Mouse (Mus musculus): ENCODE measurements at regions not wholly inside any gene's neighbourhood (a gene's known extent, or its start where the extent isn't known, plus 50 kb on each side); places are given as distances from the start of the nearest gene placed in this dataset.

- DNase-seq (no peak), ATAC-seq (ENCODE audit: insufficient read depth) (no peak)
- Histone ChIP-seq H3K36me3 (ENCODE audit: insufficient read depth) (no peaks in the 10 kb centered on the region), H3K9ac (no peak overlapping the region), H3K9me3 (ENCODE audit: low read depth, low read length) (no peaks in the 10 kb centered on the region), H3K27ac (ENCODE audit: low read depth) (no peak overlapping the region), H3K4me2 (no peak overlapping the region), H3K4me1 (ENCODE audit: insufficient read depth) (no peaks in the 10 kb centered on the region), H3K27me3 (ENCODE audit: insufficient read depth, low read length) (no peaks in the 10 kb centered on the region), H3K4me3 (ENCODE audit: low read depth, low read length) (no peak overlapping the region)
- 87% methylated on average over 10 of the region's 10 CpGs for WGBS
- no peak for TF ChIP-seq CTCF (IDR thresholded peaks at IDR 0.05; ENCODE audit: low read depth)
These were observed 80.3 kb downstream of the Snrpe start for GRCm38 (mm10) chr1:133529817-133530216.

DNA sequence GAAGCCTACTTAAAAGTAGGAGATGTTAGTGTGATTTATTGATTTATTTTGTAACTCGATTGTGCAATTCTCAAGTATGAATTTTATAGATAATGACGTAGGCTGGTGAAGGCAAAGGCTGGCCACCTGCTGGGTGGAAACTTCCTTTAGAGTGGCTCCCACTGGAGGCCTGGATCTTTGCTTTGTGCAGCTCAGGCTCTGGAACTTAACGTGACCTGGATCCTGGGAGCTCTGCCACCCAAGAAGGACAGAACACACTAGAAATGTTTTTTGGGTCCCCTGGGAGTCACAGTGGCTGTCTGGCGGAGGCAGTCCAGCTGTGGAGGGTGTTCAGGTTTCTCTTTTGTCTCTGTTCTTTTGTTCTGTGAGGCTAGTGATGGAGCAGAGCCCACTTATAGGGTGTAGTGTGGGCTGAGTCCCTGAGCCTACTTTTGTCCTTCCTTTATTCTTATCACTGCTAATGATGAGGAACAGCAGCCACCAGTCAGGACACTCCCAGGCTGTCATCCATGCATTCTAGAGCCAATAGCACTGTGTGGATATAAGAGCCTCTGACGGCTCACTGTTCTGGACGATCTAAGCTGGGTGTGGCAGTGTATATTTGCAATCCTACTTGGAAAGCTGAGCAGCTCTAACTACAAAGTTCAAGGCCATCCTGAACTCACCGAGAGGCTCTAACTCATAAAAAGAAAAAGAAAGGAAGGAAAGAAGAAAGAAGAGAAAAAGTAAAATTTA is 82.3 kb downstream of the Snrpe start:
- TF ChIP-seq CTCF (IDR thresholded peaks at IDR 0.05; ENCODE audit: low read depth), result no peak
- no peak for ATAC-seq (ENCODE audit: insufficient read depth)
- WGBS, result 46% methylated on average over 7 of the region's 7 CpGs
- DNase-seq, result no peak
- Histone ChIP-seq H3K4me3 (ENCODE audit: low read depth, low read length) (no peak overlapping the region), H3K27me3 (ENCODE audit: insufficient read depth, low read length) (no peaks in the 10 kb centered on the region), H3K9me3 (ENCODE audit: low read depth, low read length) (no peaks in the 10 kb centered on the region), H3K27ac (ENCODE audit: low read depth) (no peak overlapping the region), H3K9ac (no peak overlapping the region), H3K4me1 (ENCODE audit: insufficient read depth) (no peaks in the 10 kb centered on the region), H3K36me3 (ENCODE audit: insufficient read depth) (no peaks in the 10 kb centered on the region), H3K4me2 (no peak overlapping the region)

DNA sequence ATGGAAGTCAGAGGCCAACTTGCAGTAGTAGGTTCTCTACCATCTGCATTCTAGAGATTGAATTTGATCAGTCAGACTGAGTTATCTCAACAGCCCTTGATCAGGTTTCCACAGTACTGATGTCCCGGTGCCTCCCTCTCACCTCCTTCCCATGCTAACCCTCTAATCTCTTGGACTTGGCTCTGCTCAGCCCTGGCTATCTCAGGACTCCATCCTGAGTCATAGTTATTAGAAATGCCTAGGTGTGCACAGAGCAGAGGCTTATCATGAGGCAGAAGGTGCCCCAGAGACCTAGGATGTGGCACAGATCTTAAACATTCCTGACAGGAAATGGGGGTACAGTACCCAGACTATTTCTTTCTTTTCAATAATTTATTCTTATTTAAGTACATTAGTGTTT is 87.3 kb downstream of the Snrpe start:
- Histone ChIP-seq H3K4me1 (ENCODE audit: insufficient read depth) (peaks cover 4% of the 10 kb centered on the region; the same call in 1 of the 2 replicates), H3K27me3 (ENCODE audit: insufficient read depth, low read length) (no peaks in the 10 kb centered on the region), H3K4me3 (ENCODE audit: low read depth, low read length) (no peak overlapping the region), H3K9ac (no peak overlapping the region), H3K9me3 (ENCODE audit: low read depth, low read length) (no peaks in the 10 kb centered on the region), H3K27ac (ENCODE audit: low read depth) (no peak overlapping the region), H3K36me3 (ENCODE audit: insufficient read depth) (no peaks in the 10 kb centered on the region), H3K4me2 (no peak overlapping the region)
- no peak for TF ChIP-seq CTCF (IDR thresholded peaks at IDR 0.05; ENCODE audit: low read depth)
- DNase-seq (no peak), ATAC-seq (ENCODE audit: insufficient read depth) (no peak)
- whole genome bisulfite sequencing, result 77% methylated on average over 1 of the region's 1 CpGs

DNA sequence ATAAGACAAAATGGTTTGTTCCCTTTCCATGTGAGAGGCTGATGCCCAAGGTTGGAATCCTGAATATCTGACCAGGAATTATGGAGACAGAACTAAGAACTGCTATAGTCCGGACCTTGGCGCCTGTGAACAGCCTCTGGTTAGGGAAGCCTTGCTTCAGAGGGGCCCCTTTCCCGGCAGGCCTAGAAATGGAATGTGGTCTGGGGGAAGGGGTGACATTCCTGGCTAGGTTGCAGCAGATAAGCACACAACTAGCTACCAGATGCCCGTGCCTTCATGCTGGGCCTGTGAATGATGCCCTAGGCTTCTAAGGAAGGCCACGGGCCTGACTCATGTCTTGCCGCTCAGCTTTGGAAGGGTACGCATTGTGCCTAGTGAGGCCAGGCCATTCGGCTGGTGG is 89.4 kb downstream of the Snrpe start:
- H3K27me3 ChIP-seq (ENCODE audit: insufficient read depth, low read length), result no peaks in the 10 kb centered on the region
- TF ChIP-seq CTCF (IDR thresholded peaks at IDR 0.05; ENCODE audit: low read depth), result no peak
- H3K4me1 ChIP-seq (ENCODE audit: insufficient read depth), result peaks cover 4% of the 10 kb centered on the region; the same call in 1 of the 2 replicates
- H3K36me3 ChIP-seq (ENCODE audit: insufficient read depth), result no peaks in the 10 kb centered on the region
- ATAC-seq (ENCODE audit: insufficient read depth) (no peak), DNase-seq (peak; percentile 28)
- H3K9ac ChIP-seq, result no peak overlapping the region
- H3K4me2 ChIP-seq, result no peak overlapping the region
- no peak overlapping the region for H3K4me3 ChIP-seq (ENCODE audit: low read depth, low read length)
- H3K9me3 ChIP-seq (ENCODE audit: low read depth, low read length), result no peaks in the 10 kb centered on the region
- H3K27ac ChIP-seq (ENCODE audit: low read depth), result no peak overlapping the region
- WGBS, result 44% methylated on average over 8 of the region's 8 CpGs

- Histone ChIP-seq H3K9ac (no peak overlapping the region), H3K9me3 (ENCODE audit: low read depth, low read length) (no peaks in the 10 kb centered on the region), H3K4me3 (ENCODE audit: low read depth, low read length) (no peak overlapping the region), H3K27ac (ENCODE audit: low read depth) (no peak overlapping the region), H3K27me3 (ENCODE audit: insufficient read depth, low read length) (no peaks in the 10 kb centered on the region), H3K4me2 (no peak overlapping the region), H3K4me1 (ENCODE audit: insufficient read depth) (peaks cover 4% of the 10 kb centered on the region; the same call in 1 of the 2 replicates), H3K36me3 (ENCODE audit: insufficient read depth) (no peaks in the 10 kb centered on the region)
- DNase-seq (no peak), ATAC-seq (ENCODE audit: insufficient read depth) (no peak)
- TF ChIP-seq CTCF (IDR thresholded peaks at IDR 0.05; ENCODE audit: low read depth), result no peak
- 94% methylated on average over 5 of the region's 5 CpGs for WGBS
These were observed 92.8 kb upstream of the Sox13 start for GRCm38 (mm10) chr1:133517020-133517419.

- no peak for DNase-seq
- H3K4me2 ChIP-seq, result no peak overlapping the region
- no peak overlapping the region for H3K4me3 ChIP-seq (ENCODE audit: low read depth, low read length)
- no peaks in the 10 kb centered on the region for H3K27me3 ChIP-seq (ENCODE audit: insufficient read depth, low read length)
- H3K9me3 ChIP-seq (ENCODE audit: low read depth, low read length), result no peaks in the 10 kb centered on the region
- no peak overlapping the region for H3K27ac ChIP-seq (ENCODE audit: low read depth)
- no peaks in the 10 kb centered on the region for H3K36me3 ChIP-seq (ENCODE audit: insufficient read depth)
- 37% methylated on average over 3 of the region's 3 CpGs for WGBS
- no peak for ATAC-seq (ENCODE audit: insufficient read depth)
- TF ChIP-seq CTCF (IDR thresholded peaks at IDR 0.05; ENCODE audit: low read depth), result no peak
- H3K9ac ChIP-seq, result no peak overlapping the region
- H3K4me1 ChIP-seq (ENCODE audit: insufficient read depth), result no peaks in the 10 kb centered on the region
These were observed 79.9 kb upstream of the Sox13 start for GRCm38 (mm10) chr1:133504116-133504515.

GRCm38 (mm10) chr1:133503336-133503735 is 79.2 kb upstream of the Sox13 start:
- no peaks in the 10 kb centered on the region for H3K4me1 ChIP-seq (ENCODE audit: insufficient read depth)
- H3K4me2 ChIP-seq, result no peak overlapping the region
- H3K36me3 ChIP-seq (ENCODE audit: insufficient read depth), result no peaks in the 10 kb centered on the region
- DNase-seq (no peak), ATAC-seq (ENCODE audit: insufficient read depth) (no peak)
- H3K9ac ChIP-seq, result no peak overlapping the region
- H3K4me3 ChIP-seq (ENCODE audit: low read depth, low read length), result no peak overlapping the region
- WGBS, result 93% methylated on average over 2 of the region's 2 CpGs
- no peaks in the 10 kb centered on the region for H3K27me3 ChIP-seq (ENCODE audit: insufficient read depth, low read length)
- TF ChIP-seq CTCF (IDR thresholded peaks at IDR 0.05; ENCODE audit: low read depth), result no peak
- no peaks in the 10 kb centered on the region for H3K9me3 ChIP-seq (ENCODE audit: low read depth, low read length)
- no peak overlapping the region for H3K27ac ChIP-seq (ENCODE audit: low read depth)

All from lung, embryonic 14.5 days (tissue).